Mouse (Mus musculus) liver, adult 2 months (tissue): ENCODE data around the gene Pdxp.

Experiments used
- CTCF ChIP-seq: fragments of 200-500 bp; IDR thresholded peaks from 2 replicates; pipeline ENCODE4 v1.5.1; 2011; ENCODE audit warnings: low read depth, low read length, control low read depth
- POLR2A ChIP-seq: fragments of 200-500 bp; IDR thresholded peaks from 2 replicates; pipeline ENCODE4 v1.6.1; 2011; ENCODE audit warnings: low read length, control low read depth; ENCODE audit not compliant: insufficient read depth; ENCODE audit errors: extremely low read depth

DNA sequence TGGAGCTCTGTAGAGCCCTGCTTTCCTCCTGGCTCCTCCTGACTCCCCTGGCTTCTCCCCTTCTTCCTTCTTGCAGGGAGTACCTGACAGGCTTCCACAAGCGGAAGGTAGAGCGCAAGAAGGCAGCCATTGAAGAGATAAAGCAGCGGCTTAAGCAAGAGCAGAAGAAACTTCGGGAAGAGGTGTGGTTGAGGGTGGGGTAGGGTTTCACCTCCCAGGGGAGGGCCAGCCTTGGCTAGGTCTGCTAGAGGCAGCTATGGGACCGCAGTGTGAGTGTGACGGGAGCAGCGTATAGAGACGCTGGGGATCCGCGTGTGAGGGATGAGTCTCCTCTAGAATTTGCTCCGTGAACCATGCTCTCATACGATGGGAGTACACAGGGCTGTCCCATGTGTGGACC, 22.7 kb downstream of the Pdxp start:
- TF ChIP-seq POLR2A: no peak
- TF ChIP-seq CTCF: no peak
